Mouse (Mus musculus): ENCODE measurements around the gene Hint1.
"Not testable (repeated sequence)": the region's sequence is repeated elsewhere in the genome, so short reads cannot be mapped to it uniquely, and the experiment has no call there.

Gene Hint1

DNA sequence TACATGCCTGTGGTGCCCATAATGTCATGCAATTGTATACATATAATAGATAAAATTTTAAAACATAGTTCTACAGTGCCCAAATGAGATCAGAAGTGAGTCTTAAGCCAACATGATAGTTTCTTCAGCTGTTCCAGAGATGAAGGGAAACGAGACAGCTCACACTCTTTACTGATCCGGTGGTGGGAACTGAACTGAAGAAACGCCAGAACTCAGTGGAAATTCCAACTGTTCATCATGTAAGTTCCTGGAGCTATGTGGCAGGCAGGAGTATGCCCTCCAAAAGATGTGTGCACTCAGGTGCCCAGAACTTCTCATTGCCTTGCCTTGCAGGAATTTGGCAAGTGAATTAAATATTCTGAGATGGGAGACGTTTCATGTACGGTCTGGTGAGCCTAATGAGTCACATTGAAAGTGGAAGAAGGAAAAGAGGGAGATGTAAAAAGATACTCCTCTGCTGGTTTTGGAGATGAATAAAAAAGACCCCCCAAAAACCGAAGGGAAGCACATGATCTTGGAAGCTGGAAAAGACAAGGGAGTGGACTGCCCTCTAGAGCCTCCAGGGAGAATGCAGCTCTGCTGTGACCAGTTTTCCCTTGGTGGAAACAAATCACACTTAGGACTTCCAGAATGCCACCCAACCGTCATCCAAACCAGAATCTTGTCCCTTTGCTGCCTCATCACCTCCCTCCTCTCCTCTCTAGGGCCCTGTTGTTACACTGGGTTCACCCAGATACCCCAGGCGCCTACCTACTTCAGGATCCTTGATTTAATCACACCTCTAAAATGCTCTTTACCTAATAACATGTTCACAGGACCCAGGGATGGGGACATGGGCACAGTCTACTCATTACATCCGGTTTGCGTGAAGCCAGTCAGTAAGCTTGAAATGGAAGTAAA, 3.3 kb upstream of the Hint1 start:
- DNase-seq: peak; percentile 62

DNA sequence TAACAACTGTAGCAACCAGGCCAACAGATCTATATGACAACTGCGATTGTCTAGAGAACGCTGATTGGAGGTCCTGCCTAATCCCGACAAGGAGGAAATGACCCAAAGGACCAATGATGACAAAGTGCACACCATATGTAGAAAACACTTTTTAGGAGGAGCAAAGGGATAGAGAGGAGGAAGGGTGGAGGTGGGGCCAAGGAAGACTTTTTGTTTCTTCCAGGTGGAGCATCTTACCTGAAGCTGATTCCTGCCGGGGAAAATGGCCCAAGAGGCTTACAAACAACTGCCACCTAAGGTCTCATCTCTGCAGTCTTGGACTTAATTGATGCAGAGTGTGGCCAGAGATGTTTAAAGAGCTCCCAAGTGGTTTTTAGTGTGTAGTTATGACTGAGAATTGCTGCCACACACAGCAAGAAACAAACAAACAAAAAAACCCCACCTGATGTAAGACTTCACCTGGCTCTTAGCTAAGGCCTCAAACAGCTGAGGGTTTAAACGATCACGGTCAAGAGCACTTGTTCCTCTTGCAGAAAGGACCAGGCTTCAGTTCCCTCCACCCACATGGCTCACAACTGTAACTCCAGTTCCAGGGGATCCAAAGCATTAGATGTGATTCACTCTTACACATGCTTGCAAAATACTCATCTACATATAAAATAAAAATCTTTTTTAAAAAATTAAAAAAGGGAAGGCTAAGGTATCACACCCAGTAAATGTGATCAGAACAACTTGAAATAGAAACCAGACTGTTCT, 675 bp upstream of the Hint1 start:
- DNase-seq: no peak

DNA sequence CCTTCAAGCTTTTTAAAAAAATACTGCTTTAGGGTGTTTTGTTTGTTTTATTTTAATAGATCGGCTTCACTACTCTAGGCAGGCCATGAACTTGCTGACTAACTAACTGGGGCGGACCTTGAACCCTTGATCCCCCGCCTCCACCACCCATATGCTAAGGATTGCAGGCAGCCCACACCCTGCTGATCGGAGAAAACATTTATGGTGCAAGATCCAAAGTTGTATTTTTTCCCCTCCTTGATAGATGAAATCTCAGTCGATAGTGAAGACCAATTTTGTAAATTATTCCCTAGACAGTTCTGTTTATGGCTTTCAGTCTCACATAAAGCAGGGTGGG, 834 bp downstream of the Hint1 start:
- DNase-seq: no peak

DNA sequence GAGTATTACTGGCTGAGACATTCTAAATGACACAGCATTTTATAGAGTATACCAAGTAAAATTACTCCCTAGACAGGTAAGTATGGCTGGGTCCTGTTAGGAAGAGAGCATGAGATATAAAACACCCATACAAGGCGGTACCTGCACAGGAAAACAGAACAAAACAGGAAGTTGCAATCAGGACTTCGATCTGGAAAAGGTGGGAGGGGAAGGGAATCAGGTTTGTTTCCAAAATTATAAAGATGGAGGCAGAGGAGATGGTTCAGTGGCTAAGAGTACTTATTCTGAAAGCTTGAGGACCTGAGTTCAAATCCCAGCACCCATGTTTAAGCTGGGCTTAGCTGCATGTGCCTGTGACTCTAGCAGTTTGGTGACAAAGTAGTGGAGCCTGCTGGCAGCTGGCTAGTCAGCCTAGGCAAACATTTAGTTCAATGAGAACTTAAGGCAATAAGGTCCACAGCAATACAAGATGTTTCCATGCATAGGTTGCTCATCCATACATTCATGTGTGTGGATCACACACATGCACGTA, 1.8 kb downstream of the Hint1 start:
- DNase-seq: no peak

DNA sequence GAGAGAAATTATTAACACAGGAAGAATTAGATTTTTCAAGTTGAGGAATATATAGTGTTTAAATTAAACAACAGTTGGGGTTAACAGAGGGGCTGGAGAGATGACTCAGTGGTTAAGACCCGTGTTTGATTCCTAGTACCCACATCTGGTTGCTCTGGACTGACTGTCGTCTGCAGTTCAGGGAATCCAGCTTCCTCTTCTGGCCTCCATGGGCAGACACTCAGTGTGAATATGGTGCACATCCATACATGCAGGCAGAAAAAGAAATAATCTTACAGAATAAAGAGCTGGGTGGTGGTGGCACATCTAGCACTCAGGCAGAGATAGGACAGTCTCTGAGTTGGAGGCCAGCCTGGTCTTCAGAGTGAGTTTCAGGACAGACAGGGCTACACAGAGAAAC, 2.3 kb downstream of the Hint1 start:
- no peak for DNase-seq

DNA sequence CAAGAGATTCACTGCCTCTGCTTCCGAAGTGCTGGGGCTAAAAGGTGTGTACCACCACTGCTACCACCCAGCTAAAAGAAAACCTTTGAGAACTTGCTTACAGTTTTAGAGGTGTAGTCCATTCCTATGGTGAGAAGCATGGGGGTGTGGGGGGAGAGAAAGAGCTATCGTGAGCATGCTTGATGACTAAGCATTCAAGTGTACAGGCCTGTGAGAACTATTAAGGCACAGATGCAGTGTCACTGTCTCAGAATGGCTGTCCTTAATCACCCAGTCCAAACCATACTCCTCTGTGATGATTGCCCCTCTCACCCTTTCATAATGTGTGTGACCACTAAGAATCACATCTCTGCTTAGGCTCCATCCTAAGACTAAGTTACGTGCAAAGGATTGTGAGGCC, 3.1 kb downstream of the Hint1 start:
- DNase-seq: no peak

DNA sequence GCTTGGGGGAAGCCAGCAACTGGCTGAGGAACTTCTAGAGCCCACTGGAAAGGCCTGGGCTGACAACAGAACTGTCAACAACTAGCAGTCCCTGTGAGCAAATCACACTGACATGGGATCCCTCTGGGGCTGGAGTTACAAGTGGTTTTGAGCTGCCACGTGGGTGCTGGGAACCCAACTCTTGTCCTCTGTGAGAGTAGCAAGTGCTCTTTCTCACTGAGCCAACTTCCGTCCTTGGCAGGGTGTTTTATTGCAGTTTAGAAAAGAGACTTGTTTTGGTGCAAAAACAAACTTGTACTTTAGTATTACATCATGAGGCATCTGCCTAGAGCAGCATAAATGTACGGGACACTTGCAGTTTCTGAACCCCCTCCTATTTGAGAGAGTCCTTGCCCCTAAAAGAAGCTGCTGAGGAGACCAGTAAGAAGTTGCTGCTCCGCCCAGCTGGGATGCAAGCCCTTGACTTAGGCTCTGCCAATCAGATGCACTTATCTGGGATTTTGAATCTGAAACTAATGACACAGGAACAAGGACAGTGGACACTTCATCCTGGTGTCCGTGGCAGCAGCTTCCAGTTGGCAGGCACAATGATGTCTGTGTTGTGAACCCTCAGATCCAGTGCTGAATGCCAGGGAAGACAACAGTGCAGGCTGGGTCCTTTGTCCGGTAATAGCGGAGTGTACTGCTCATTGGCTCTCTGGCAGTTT, 5.8 kb downstream of the Hint1 start:
- no peak for DNase-seq

DNA sequence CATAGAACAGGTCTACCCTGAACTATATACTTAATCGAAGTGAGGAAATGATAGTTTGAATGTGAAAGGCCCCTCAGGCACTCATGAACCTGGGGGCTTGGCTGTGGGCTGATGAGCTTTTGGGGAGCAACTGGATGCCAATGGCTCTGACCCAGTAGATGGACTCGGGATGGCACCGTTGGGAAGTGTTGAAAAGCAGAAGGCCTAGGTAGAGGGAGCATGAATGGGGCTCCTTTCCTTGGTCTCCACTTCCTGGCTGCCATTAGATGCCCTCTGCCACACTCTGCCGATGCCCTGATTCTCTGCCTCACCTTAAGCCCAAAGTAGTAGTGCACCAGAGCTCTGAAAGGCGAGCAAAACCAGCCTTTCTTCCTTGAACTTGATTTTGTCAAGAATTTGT, 9.8 kb downstream of the Hint1 start:
- no peak for DNase-seq

DNA sequence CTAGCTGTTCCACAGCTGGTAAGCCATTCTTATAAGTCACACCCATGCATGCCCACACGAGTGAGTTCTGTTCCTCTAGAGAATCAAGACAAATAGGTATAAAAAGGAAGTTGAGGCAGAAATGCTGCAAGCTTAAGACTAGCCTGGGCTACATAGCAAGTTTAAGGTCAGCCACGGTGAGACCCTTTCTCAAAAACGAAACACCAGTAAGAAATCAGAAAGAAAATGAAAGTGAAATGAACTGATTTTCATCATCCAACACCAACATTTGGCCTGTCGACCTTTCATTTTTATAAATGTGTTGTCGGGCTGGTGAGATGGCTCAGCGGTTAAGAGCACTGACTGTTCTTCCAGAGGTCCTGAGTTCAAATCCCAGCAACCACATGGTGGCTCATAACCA, 12.7 kb downstream of the Hint1 start:
- no peak for DNase-seq

DNA sequence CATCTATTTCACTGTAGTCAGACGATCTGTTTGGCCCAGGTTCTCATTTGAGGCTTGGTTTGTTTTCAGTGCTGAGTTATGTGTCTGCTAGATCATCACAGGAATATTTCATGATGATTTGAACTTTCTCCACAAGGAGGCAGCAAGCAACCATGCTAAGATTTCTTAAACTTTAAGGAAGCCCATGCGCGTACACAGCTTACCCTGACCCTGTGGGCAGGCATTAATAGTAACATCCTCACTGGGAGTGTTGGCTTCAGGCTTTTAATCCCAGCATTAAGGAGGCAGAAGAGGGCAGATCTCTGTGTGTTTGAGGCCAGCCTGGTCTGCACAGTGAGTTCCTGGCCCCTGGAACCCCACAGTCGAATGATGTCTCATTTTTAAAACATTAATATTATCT, 13.3 kb downstream of the Hint1 start:
- DNase-seq: no peak

DNA sequence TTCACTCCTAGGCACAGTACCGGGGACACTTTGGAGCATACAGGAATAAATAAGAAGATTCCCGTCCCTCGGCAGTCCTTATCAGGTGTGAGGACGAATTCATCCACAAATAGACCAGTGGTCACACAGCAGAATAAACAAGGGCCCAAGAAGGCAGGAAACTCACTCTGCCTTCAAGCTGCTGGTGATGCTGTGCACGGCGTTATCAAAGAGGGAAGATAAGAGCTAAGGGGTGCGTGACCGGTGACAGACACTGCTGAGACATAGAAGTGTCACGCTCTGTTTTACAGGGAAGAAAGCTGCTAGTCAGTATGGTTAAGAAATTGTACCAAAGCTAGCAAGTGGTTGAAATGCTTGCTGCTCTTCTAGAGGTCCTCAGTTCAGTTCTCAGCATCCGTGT, 13.7 kb downstream of the Hint1 start:
- no peak for DNase-seq

DNA sequence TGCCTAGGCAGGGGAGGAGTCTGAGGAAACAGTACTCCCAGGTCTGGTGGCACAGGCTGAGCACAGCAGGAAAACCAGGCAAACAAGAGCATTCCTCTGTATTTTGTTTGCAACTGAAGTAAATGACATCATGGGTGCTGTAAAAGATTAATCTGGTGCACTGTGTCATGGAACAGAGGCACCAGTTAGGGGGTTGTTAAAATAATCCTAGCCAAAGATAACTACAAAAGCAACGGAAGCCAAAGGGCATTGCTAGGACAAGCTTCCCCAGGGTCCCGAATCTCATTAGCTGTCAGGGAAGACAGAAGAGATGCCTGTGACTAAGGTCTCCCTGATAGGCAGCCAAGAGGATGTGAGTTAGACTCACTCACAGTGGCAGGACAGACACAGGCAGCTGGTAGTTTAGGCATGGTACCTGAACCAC, 14.9 kb downstream of the Hint1 start:
- DNase-seq: no peak

DNA sequence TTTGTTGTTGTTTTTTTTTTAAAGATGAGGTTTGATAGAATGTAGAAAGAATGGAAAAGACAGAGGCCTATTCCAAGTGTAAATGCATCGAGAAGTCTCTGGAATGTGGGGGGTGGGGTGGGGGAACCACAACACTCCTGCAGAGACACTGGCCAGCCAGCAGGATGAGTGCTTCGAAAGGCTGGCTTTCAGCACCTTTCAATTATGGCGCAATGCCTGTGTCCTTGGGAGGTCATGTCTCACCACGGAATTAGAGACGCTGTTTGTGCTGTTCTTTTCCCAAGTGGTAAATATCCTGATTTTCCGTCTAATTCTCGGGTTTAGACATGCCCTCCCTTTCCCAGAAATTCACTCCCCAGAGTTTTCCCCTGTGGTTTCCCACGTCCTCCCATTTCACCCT, 16.5 kb downstream of the Hint1 start:
- no peak for DNase-seq

DNA sequence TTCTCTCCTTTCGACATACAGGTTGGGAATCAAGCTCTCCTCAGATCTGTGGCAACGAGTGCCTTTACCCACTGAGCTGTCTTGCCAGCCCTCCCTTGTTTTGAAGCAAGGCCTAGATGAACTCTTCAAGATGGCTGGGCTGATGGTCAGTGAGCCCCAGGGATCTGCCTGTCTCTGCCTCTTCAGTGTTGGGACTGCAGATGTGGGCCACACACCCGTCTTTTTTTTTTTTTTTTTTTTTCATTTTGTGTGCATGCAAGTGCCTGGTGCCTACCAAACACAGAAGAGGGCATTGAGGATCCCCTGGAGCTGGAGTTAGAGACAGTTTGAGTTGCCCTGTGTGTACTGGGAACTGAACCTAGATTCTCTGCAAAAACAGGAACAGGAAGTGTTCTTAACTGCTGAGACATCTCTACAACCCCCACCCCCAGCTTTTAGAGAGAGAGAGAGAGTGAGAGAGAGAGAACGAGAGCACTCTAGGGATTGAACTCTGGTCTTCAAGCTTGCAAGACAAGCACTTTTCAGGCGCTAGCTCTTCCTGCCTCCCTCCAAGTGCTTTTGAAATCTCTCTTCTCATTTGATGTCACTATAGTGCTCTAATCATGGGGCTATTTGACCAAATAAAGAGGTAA, 18.1 kb downstream of the Hint1 start:
- no peak for DNase-seq

DNA sequence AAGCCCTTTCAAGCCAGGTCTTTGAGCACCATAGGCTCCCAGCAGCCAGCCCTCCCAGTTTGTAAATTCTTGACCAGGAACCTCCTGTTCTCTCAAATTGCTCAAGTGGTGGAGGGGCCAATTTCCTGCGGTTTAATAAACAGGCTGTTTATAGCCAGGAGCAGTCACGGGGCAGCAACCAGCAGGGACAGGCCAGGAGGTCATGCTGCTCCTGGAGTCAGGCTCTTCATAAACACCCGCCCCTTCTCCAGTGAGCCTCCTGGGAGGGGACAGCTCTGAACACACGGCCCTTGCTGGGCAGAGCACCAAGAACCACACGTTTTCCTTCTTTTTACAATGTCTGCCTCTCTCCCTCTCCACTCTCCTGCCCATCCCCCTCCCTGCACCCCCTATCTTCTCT, 18.8 kb downstream of the Hint1 start:
- no peak for DNase-seq

DNA sequence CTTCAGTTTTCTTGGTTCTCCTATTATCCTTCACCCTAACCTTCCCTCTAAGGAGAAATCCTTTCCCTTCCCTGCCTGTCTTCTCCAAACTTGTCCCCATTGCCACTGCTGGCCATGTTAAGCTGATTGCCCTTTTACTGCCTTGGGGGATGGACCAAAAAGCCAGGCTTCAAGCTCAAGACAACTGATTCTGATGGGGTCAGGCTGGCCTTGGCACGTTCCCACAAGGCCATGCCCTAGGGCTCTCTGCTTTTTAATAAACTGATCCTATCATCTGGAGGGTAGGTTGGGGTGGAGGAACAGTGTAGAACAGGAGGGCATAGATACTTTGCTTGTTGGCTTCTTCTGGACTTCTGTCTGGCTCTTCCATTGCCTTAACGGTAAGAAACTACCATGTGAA, 19.2 kb downstream of the Hint1 start:
- no peak for DNase-seq

DNA sequence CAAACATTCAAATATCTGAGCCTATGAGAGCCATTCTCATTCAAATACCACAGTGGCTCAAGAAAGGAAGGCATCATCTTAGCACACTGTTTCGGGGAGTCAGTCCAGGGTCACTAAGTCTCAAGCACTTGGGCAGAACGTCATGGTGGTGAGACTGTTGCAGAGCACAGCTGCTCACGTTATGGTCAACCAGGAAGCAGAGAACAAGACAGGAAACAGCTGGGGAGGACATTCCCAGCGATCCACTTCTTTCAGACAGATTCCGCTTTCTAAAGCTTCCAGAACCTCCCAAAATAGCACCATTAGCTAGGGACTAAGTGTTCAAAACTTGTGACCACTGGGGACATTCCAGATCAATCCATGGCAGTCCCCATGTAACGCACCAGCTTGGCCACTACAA, 21.7 kb downstream of the Hint1 start:
- DNase-seq: no peak

DNA sequence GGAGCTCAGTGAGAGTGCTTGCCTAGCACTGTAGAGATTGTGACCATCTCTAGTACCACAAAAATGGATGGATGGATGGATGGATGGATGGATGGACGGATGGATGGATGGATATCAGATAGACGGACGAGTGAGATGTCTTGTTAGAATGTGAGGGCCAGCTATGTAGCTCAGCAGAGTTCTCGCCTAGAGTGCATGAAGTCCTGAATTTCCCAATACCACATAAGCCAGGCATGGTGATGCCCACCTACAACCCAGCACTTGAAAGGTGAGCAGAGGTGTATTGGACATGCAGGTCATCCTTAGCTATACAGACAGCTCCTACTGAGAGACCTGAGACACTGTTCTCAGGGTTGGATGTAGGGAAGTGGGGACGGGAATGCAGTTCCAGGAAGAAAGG, 25.2 kb downstream of the Hint1 start:
- no peak for DNase-seq

DNA sequence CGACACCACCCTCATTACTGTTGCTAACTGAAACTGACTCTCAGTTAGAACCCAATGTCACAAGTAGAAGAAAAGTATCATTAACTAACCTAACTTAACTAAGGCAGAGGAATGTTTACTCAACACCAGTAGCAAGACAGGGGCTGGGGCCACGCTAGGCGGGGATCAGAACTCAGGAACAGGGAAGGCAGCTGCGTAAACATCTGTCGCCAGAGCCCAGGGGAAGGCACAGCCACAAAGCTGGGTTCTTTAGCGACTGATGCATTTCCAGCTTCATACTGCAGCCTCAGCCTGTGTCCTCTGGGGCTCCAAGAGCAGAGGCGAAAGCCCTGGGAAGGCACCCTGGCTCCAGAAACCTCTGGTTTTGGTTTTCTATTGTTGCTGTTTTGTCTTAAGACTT, 25.9 kb downstream of the Hint1 start:
- DNase-seq: no peak

DNA sequence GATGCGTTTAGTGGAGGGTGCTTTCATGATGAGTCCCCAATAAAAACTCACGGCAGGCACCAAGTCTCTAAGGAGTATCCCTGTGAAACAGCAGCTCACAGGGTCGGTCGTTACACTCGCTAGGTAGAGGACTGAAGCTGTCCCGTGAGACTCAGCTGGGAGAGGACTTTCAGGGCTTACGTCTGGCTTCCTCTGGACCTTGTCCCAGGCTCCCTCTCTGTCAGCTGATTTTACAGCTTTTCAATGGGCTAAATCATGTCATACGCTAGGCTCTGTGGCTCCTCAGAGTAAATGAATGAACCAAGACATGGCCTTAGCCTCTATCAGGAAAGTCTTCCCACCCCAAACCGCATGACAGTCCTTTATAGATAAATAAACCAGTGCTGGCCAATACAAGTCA, 28.4 kb downstream of the Hint1 start:
- DNase-seq: no peak

DNA sequence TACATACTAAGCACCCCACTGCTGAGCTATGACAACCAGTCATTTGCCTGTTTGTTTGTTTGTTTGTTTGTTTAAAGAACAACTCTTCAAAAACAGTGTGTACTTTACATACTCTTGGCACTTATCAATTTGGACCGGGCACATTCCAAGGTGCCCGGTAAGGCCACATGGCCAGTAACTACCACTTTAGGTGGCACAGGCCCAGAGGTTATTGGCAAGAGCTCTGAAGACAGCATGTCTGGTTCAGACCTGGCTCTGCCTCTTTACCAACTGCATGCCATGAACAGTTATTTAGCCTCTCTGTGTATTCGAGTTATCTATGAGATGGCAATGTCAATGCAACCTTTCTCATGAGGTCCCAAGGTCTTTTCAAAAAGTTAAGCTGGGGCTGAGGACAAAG, 30.5 kb downstream of the Hint1 start:
- not testable (repeated sequence) for DNase-seq

DNA sequence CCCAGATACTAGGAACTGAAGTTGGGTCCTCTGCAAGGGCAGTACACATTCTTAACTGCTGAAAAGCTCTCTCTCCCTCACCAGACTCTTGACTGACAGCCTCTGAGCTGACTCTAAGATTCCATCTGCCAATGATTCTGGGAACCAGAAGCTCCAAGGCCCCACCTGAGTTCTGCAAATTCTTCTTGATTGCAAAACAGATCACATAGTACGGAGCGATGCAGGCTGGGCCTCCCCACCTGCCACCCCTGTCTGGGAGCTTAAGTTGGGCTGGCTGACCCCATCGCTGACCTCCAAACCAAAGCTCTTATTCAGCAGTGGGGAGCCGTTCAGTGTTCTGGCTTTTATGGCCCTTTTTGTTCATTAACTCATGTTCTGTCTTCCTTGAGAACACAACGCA, 31.3 kb downstream of the Hint1 start:
- DNase-seq: no peak

DNA sequence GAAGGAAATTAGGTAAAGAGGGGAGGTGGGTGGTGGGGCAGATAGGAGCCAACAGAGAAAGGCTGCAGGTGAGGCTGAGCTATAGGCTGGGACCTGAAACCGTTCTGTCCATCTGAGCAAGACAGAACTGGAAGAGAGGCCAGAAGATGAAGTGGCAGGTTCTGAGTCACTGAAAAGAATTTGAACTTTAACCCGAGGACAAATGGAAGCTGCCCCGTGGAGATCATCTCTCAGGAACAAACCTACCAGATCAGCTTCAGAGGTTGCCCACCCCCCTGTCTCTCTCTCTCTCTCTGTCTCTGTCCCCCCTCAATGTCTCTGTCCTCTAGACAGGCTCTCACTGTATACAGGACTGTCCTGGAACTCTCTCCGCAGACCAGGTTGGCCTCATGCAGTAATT, 33.5 kb downstream of the Hint1 start:
- DNase-seq: no peak
